Mouse (Mus musculus) forebrain, embryonic 14.5 days (tissue): Measurements from ENCODE around the gene Fbxo3. TPM values are rescaled to one million over a fixed set of nuclear protein-coding genes. Genes with fewer than 3 reads are reported as not detected.

Experiments used
- ATAC-seq: fragments of 200-750 bp; cut with Nextera tagmentation; 2 replicates; pipeline ENCODE4 v1.8.0; 2017; ENCODE audit warnings: mild to moderate bottlenecking, moderate library complexity
- DNase-seq: peaks from one replicate; pipeline ENCODE4 v3.0.0-alpha.2; 2015; ENCODE audit warnings: low spot score
- H3K27ac ChIP-seq: fragments of 300-500 bp; sonication (generic); 2 replicates; pipeline ENCODE4 v1.5.1; 2014; ENCODE audit warnings: low read depth, mild to moderate bottlenecking, control low read depth, low read length, moderate library complexity
- H3K27me3 ChIP-seq: fragments of 300-500 bp; sonication (generic); replicated peaks from 2 replicates; pipeline ENCODE4 v1.6.1; 2014; ENCODE audit warnings: low read length, control low read depth, mixed read lengths; ENCODE audit not compliant: control insufficient read depth, insufficient read depth
- H3K36me3 ChIP-seq: fragments of 300-500 bp; sonication (generic); 2 replicates; pipeline ENCODE4 v1.6.1; 2014; ENCODE audit warnings: low read length, control low read depth; ENCODE audit not compliant: control insufficient read depth, insufficient read depth
- H3K4me1 ChIP-seq: fragments of 300-500 bp; sonication (generic); 2 replicates; pipeline ENCODE4 v1.6.1; 2014; ENCODE audit warnings: antibody characterized with exemption, low read length, control low read depth; ENCODE audit not compliant: control insufficient read depth, insufficient read depth
- H3K4me2 ChIP-seq: fragments of 300-500 bp; sonication (generic); 2 replicates; pipeline ENCODE4 v1.6.1; 2014; ENCODE audit warnings: mild to moderate bottlenecking, control low read depth, low read length
- H3K4me3 ChIP-seq: fragments of 300-500 bp; sonication (generic); 2 replicates; pipeline ENCODE4 v1.5.1; 2014; ENCODE audit warnings: low read depth, low read length, control low read depth
- H3K9ac ChIP-seq: fragments of 300-500 bp; sonication (generic); 2 replicates; pipeline ENCODE4 v1.6.1; 2014; ENCODE audit warnings: mild to moderate bottlenecking, low read length, control low read depth, moderate library complexity
- H3K9me3 ChIP-seq: fragments of 300-500 bp; sonication (generic); replicated peaks from 2 replicates; pipeline ENCODE4 v1.6.1; 2016; ENCODE audit warnings: low read length, control low read depth, mixed read lengths; ENCODE audit not compliant: control insufficient read depth
- WGBS: fragments of 180-500 bp; shearing (Covaris S2); extraction: QIAGEN DNeasy Blood & Tissue Kit; methylation state at CpG from one replicate; pipeline ENCODE4 v1.1.7; 2014; 5-methylcytosine and 5-hydroxymethylcytosine counted together
- polyA plus RNA-seq: library from polyadenylated mRNA; unstranded; fragments of >200 nt; fragmentation: Nextera tagmentation; extraction: Ambion mirVana; gene quantifications from 2 replicates; pipeline ENCODE4 v1.2.1, GENCODE M21; 2014

The Fbxo3 gene
- polyA plus RNA-seq, 1 experiment from 2014 or later, result 56.5 TPM

DNA sequence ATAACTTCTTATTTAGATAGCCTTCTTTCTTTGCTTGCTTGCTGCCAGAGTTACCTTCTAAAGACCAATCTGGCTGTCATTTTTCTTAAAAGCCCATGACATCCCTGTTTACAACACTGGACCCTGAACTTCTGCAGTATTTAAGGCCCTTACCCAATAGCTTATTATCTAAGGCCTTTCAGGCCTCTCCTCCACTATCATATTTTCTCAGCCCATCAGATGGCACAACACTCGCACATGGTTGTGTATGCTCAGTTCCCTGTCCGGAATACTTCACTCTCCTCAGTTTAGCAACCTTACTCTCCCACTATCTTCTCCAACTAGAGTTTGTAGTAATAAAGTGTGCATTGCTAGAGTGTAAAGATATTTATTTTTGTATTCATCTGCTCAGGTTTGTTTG lies 1.6 kb downstream of the Fbxo3 start:
- no peak for ATAC-seq
- DNase-seq, result no peak
- Histone ChIP-seq H3K4me2 (peak overlapping the region; percentile 84), H3K9me3 (no peaks in the 10 kb centered on the region), H3K36me3 (peaks cover 12% of the 10 kb centered on the region), H3K27me3 (no peaks in the 10 kb centered on the region), H3K4me3 (peak overlapping the region; percentile 85; the same call in 1 of the 2 replicates), H3K4me1 (peaks cover 14% of the 10 kb centered on the region), H3K9ac (no peak overlapping the region), H3K27ac (no peak overlapping the region)
- WGBS, result 76% methylated on average over 2 of the region's 2 CpGs

DNA sequence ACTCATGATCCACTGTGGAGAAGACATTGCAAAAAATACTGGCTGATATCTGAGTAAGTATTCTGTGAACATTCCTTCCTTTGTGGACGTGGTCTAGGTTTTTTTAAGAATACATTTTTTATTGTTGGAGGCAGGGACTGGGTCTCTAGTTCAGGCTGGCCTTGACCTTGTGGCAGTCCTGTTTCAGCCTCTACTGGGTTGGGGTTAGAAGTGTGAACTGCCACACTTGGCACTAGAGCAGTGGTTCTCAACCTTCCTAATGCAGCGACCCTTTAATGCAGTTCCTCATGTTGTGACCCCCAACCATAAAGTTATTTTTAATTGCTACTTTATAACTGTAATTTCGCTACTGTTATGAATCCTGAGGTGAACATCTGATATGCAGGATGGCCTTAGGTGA lies 2.9 kb downstream of the Fbxo3 start:
- H3K4me1 ChIP-seq, result peaks cover 14% of the 10 kb centered on the region
- no peak overlapping the region for H3K4me3 ChIP-seq
- H3K9me3 ChIP-seq, result no peaks in the 10 kb centered on the region
- H3K36me3 ChIP-seq, result peaks cover 14% of the 10 kb centered on the region
- H3K9ac ChIP-seq, result no peak overlapping the region
- ATAC-seq, result no peak
- H3K4me2 ChIP-seq, result no peak overlapping the region
- 86% methylated on average over 3 of the region's 3 CpGs for WGBS
- no peak for DNase-seq
- no peak overlapping the region for H3K27ac ChIP-seq
- no peaks in the 10 kb centered on the region for H3K27me3 ChIP-seq

DNA sequence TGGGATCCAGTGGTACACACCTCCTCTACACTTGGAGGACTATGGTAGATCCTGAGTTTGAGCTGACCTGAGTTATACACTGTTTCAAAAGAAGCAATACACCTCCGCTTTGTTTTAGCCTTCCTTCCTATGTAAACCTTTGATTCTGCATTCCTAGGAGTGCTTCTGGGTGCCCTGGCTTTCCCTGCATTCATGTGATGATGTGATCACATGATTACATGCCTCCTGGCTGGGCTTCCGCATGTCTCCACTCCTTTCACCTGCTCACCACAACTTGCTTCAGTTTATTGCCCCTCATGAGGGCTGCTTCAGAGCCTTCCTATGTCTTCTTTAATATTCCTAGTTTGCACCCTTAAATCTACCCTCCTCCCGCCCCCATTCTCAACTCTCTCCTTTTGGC lies 4.5 kb downstream of the Fbxo3 start:
- no peak overlapping the region for H3K9ac ChIP-seq
- DNase-seq, result no peak

DNA sequence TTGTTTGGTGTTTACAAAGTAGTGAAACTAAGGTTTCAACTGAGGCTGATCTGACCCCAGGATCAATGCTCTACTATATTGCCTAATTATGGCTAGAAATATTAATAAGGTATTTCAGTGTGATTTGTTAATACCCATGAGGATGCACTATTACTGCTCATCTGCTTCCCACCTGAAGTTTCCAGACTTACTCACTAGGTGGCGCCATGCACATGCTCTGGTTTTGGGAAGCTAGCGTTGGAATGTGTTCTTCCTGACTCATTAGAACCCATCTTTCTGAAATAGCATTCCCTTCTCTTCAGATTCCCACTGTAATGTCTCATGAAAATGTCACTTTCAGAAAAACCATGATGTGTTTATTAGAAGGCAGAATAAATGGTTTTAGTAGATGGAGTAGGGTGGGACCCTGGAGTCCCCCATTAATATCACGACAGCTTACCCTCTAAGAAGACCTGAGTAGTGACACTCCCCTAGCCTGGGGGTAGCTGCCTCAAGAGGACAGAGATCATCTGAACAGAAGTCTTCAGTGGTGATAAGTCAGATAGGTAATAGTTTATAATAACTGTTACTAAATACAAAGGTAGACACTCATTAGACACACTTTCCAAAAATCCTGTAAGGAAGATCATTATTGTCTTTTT lies 7.4 kb downstream of the Fbxo3 start:
- no peaks in the 10 kb centered on the region for H3K4me1 ChIP-seq
- H3K9ac ChIP-seq, result no peak overlapping the region
- DNase-seq (peak; percentile 73), ATAC-seq (no peak)
- WGBS, result 31% methylated on average over 3 of the region's 3 CpGs
- no peak overlapping the region for H3K27ac ChIP-seq
- H3K4me2 ChIP-seq, result no peak overlapping the region
- H3K36me3 ChIP-seq, result peaks cover 35% of the 10 kb centered on the region
- no peak overlapping the region for H3K4me3 ChIP-seq
- H3K9me3 ChIP-seq, result no peaks in the 10 kb centered on the region
- H3K27me3 ChIP-seq, result no peaks in the 10 kb centered on the region

More for the DNA sequence above, 4.5 kb downstream of the Fbxo3 start:
- peaks cover 14% of the 10 kb centered on the region for H3K4me1 ChIP-seq
- 83% methylated on average over 3 of the region's 3 CpGs for WGBS
- no peak overlapping the region for H3K27ac ChIP-seq
- H3K9me3 ChIP-seq, result no peaks in the 10 kb centered on the region
- no peak for ATAC-seq
- H3K4me2 ChIP-seq, result no peak overlapping the region
- no peak overlapping the region for H3K4me3 ChIP-seq
- peaks cover 25% of the 10 kb centered on the region for H3K36me3 ChIP-seq
- no peaks in the 10 kb centered on the region for H3K27me3 ChIP-seq

DNA sequence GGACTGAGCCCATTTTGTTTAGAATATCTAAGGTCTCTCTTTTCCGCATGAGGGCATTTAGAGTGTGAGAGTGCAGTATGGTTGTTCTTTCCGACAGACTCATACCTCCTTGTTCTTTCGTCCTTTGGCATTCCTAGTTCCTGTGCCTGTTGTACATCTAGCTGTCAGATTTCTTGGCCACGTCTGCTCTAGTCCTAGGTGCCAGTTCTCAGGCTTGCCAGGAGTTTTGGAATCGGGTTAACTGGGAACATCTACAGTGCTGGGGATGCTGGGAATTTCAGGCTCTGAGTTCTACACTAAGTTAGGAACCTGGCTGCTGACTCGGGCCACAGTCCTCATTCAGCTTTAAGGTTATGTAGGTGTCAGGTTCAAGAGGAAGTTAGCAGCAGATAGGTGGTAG lies 8.1 kb downstream of the Fbxo3 start:
- H3K27me3 ChIP-seq, result no peaks in the 10 kb centered on the region
- H3K9ac ChIP-seq, result no peak overlapping the region
- no peaks in the 10 kb centered on the region for H3K9me3 ChIP-seq
- no peak overlapping the region for H3K4me2 ChIP-seq
- ATAC-seq (no peak), DNase-seq (no peak)
- no peak overlapping the region for H3K4me3 ChIP-seq
- no peak overlapping the region for H3K27ac ChIP-seq
- no peaks in the 10 kb centered on the region for H3K4me1 ChIP-seq
- 79% methylated on average over 6 of the region's 6 CpGs for WGBS
- H3K36me3 ChIP-seq, result peaks cover 37% of the 10 kb centered on the region

DNA sequence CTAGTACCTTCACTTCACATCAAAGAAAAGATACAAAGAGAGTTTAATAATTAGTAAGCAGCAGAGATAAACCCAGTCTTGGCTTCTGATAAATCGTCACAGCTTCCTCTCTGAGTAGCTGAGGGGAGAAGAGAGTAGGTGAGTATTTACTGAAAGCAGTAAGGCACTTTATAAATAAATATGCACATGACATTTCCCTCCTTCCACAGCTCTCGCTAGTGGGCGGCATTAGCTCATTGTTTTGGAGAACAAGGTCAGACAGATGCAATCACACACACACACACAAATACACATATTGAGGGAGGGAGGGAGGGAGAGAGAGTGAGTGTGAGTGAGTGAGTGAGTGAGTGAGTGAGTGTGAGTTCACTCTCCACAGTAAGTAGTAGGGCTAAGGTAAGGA lies 8.8 kb downstream of the Fbxo3 start:
- Histone ChIP-seq H3K4me1 (no peaks in the 10 kb centered on the region), H3K4me2 (no peak overlapping the region), H3K36me3 (peaks cover 38% of the 10 kb centered on the region), H3K27me3 (no peaks in the 10 kb centered on the region), H3K9me3 (no peaks in the 10 kb centered on the region), H3K9ac (no peak overlapping the region), H3K27ac (no peak overlapping the region), H3K4me3 (no peak overlapping the region)
- 45% methylated on average over 3 of the region's 3 CpGs for WGBS
- ATAC-seq (no peak), DNase-seq (no peak)

DNA sequence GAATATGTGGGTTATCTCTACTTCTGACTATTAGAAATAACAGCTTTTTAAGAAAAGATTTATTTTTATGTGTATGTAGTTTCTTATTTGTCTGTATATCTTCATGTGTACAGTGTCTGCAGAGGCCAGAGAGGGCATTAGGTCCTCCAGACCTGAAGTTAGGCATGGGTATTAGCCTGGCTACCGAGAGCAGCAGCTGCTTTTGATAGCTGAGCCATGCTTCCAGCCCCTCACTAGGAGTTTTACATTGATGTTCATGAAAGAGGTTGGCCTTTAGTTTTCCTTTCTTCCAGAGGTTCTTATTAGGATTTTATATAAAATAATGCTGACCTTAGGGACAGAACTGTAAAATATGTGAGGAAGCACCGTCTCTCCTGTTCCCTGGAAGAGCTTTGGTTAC lies 10.7 kb downstream of the Fbxo3 start:
- H3K27me3 ChIP-seq, result no peaks in the 10 kb centered on the region
- no peaks in the 10 kb centered on the region for H3K4me1 ChIP-seq
- H3K4me3 ChIP-seq, result no peak overlapping the region
- H3K4me2 ChIP-seq, result no peak overlapping the region
- no peak for DNase-seq
- 81% methylated on average over 2 of the region's 2 CpGs for WGBS
- H3K9ac ChIP-seq, result no peak overlapping the region
- no peaks in the 10 kb centered on the region for H3K9me3 ChIP-seq
- no peak for ATAC-seq
- H3K27ac ChIP-seq, result no peak overlapping the region
- H3K36me3 ChIP-seq, result peaks cover 34% of the 10 kb centered on the region

DNA sequence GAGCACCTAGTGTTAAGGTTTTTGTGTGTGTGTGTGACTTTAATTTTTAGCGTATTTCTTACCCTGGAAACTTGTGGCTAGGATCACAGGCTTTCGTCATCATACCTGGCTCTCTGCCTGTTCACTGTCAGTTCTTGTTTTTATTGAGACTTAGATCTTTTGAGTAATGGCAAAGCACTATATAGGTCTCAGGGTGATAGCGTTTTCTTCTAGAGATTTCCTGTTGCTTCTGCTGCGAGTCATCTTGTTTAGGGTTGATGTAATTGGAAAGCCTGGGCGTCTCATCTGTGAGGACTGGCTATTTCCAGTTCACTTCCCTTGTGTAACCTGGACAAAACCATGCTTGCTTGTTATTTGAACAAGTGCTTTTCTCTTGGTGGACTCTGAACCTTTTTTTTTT lies 14.1 kb downstream of the Fbxo3 start:
- Histone ChIP-seq H3K27me3 (no peaks in the 10 kb centered on the region), H3K9ac (no peak overlapping the region), H3K36me3 (peaks cover 33% of the 10 kb centered on the region), H3K9me3 (no peaks in the 10 kb centered on the region), H3K27ac (no peak overlapping the region), H3K4me1 (no peaks in the 10 kb centered on the region), H3K4me3 (no peak overlapping the region), H3K4me2 (no peak overlapping the region)
- no peak for ATAC-seq
- DNase-seq, result no peak
- WGBS, result 73% methylated on average over 5 of the region's 5 CpGs

DNA sequence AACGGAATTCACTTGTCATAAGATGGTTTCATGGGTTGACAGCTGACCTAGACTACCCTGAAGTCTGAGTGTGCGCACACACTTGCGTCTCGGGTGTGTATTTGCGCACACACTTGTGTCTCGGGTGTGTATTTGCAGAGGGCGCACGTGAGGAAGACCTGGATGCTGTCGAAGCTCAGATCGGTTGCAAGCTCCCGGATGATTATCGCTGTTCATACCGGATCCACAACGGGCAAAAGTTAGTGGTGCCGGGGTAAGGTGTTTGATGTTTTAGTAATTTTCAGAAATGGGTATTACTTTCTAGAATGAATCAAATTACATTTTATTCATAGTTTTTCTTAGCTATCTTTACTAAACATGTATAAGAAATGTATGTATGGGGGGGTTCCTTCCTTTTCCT lies 15.2 kb downstream of the Fbxo3 start:
- no peak overlapping the region for H3K4me3 ChIP-seq
- 95% methylated on average over 15 of the region's 15 CpGs for WGBS
- ATAC-seq (no peak), DNase-seq (no peak)
- H3K36me3 ChIP-seq, result peaks cover 25% of the 10 kb centered on the region
- no peaks in the 10 kb centered on the region for H3K27me3 ChIP-seq
- H3K27ac ChIP-seq, result no peak overlapping the region
- no peaks in the 10 kb centered on the region for H3K4me1 ChIP-seq
- no peak overlapping the region for H3K9ac ChIP-seq
- H3K4me2 ChIP-seq, result no peak overlapping the region
- H3K9me3 ChIP-seq, result no peaks in the 10 kb centered on the region
